Mouse (Mus musculus): ENCODE data around the gene Pole4.

The Pole4 gene

GRCm38 (mm10) chr6:82611049-82611448 is 94.1 kb downstream of the Pole4 start:
- no peak for DNase-seq

GRCm38 (mm10) chr6:82609339-82609926 is 95.7 kb downstream of the Pole4 start:
- DNase-seq = no peak

GRCm38 (mm10) chr6:82608756-82609155 is 96.4 kb downstream of the Pole4 start:
- no peak for DNase-seq

GRCm38 (mm10) chr6:82604791-82605190 is 100.4 kb downstream of the Pole4 start:
- DNase-seq = no peak

- DNase-seq = peak; percentile 17 to 20
Measured at GRCm38 (mm10) chr6:82603665-82604064, 101.5 kb downstream of the Pole4 start.

- no peak for DNase-seq
Measured at GRCm38 (mm10) chr6:82603228-82603627, 101.9 kb downstream of the Pole4 start.

- DNase-seq = no peak
Measured at GRCm38 (mm10) chr6:82595461-82596090, 109.6 kb downstream of the Pole4 start.

GRCm38 (mm10) chr6:82589387-82589786 is 115.8 kb downstream of the Pole4 start:
- DNase-seq = no peak

- no peak for DNase-seq
Measured at GRCm38 (mm10) chr6:82585396-82585795, 119.8 kb downstream of the Pole4 start.

- DNase-seq = no peak
Measured at GRCm38 (mm10) chr6:82575445-82575844, 129.7 kb downstream of the Pole4 start.
